Mouse (Mus musculus) adipocyte (in vitro differentiated cells): Measurements from ENCODE around the gene Mup10.
A peak's percentile ranks its signal among the peaks of the same experiment; 100 is the strongest.

Experiments
- DNase-seq: peaks from one replicate; pipeline ENCODE4 v3.0.0-alpha.2; 2016; ENCODE audit warnings: low spot score

Mup10 gene

DNA sequence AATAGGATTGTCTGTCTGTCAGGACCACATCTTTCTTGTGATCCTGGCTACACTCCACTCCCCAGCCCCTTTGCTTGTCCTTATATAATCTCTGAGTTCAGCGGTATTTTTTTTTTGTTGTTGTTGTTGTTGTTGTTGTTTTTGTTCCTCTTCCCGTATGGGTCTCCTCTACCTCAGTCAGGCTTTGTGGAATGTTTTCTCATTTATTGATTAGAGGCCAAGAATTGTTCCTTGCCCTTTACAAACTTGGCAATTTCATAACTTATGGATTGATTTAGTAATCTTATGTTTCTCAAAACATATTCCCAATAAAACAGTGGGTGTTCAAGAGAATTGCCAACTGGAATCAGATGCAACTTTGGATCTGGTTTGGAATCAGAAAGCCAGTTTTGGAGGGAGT lies at the start of gene Mup10:
TSS of gene Mup10 (minus strand) at position 101 of the 400 bp plus-strand sequence.
- DNase-seq: peak; percentile 1
